Mouse (Mus musculus): ENCODE data around the gene Ift74. TPM values are rescaled to one million over a fixed set of nuclear protein-coding genes. Genes with fewer than 3 reads are reported as not detected.
"Not testable (repeated sequence)": the region's sequence is repeated elsewhere in the genome, so short reads cannot be mapped to it uniquely, and the experiment has no call there.

Ift74 gene
- polyA plus RNA-seq, 1 experiment from 2014 or later = 20.4 TPM

DNA sequence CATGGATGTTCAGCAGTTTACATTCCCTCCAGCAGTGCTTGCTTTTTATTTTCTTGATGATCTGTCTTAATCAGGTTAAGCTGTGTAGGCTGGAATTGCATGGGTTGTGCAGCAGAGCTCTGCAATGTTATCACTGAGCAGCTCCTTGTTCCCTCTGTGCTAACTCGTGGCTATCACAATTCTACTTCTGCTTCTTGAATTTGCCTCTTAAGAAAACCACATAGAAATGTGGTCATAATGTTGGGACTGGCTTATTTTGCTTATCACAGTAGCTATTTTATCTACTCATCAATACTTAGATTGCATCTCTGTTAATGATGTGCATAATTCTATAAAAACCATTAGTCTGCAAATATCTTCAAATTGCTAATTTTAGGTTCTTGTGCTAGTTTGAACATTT is 67.7 kb downstream of the Ift74 start:
- H3K4me1 ChIP-seq (ENCODE audit: control insufficient read depth, insufficient read depth, low read depth, low read length) = no peaks in the 10 kb centered on the region
- WGBS = 84% methylated on average over 1 of the region's 1 CpGs
- no peak overlapping the region for H3K4me2 ChIP-seq (ENCODE audit: low read length)
- no peak overlapping the region for H3K4me3 ChIP-seq (ENCODE audit: low read length)
- peaks cover 4% of the 10 kb centered on the region for H3K36me3 ChIP-seq (ENCODE audit: control insufficient read depth, insufficient read depth, low read length)
- no peak overlapping the region for H3K9ac ChIP-seq (ENCODE audit: low read depth, low read length)
- H3K9me3 ChIP-seq (ENCODE audit: control insufficient read depth, low read length) = no peaks in the 10 kb centered on the region
- no peak for ATAC-seq
- no peaks in the 10 kb centered on the region for H3K27me3 ChIP-seq (replicated peaks; ENCODE audit: control insufficient read depth, insufficient read depth, low read length)
- H3K27ac ChIP-seq (ENCODE audit: low read depth, low read length) = no peak overlapping the region

- no peak overlapping the region for H3K4me3 ChIP-seq (ENCODE audit: low read length)
- no peak overlapping the region for H3K4me2 ChIP-seq (ENCODE audit: low read length)
- H3K9ac ChIP-seq (ENCODE audit: low read depth, low read length) = no peak overlapping the region
- no peaks in the 10 kb centered on the region for H3K4me1 ChIP-seq (ENCODE audit: control insufficient read depth, insufficient read depth, low read depth, low read length)
- WGBS = 86% methylated on average over 5 of the region's 5 CpGs
- peaks cover 8% of the 10 kb centered on the region for H3K36me3 ChIP-seq (ENCODE audit: control insufficient read depth, insufficient read depth, low read length)
- no peak for ATAC-seq
- no peaks in the 10 kb centered on the region for H3K9me3 ChIP-seq (ENCODE audit: control insufficient read depth, low read length)
- no peaks in the 10 kb centered on the region for H3K27me3 ChIP-seq (replicated peaks; ENCODE audit: control insufficient read depth, insufficient read depth, low read length)
- no peak overlapping the region for H3K27ac ChIP-seq (ENCODE audit: low read depth, low read length)
Measured at GRCm38 (mm10) chr4:94683305-94683704, 69.0 kb downstream of the Ift74 start.

DNA sequence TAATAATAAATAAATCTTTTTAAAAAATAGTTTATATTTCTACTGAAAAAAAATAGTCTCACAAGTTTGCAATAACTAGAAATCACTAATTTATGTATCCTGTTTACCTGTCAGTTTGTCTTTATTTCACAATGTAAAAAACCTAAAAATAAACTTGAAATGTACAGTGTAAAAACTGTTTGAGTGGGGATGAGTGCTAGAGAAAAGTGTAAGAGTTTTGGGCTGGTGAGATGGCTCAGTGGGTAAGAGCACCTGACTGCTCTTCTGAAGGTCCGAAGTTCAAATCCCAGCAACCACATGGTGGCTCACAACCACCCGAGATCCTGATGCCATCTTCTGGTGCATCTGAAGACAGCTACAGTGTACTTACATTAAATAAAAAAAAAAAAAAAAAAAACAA is 75.5 kb downstream of the Ift74 start:
- H3K27ac ChIP-seq (ENCODE audit: low read depth, low read length); ATAC-seq: not testable (repeated sequence)

DNA sequence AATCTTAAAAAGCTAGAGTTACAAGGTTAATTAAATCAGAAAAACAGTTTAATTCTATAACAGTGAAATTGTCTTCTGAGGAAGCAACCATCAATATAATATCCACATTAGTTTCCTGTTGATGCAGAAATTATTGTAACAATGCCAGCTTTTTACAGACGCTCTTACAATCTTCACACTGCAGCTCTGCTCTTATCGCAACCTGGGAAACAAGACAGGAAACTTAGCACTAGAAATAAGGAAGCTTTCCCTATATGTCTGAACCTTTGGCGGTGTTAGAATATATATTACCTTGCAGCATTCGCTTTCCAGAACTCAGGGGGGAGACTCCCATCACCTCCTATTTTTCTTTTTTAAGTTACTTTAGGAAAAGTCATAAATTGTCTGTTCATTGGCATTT is 76.8 kb downstream of the Ift74 start:
- 90% methylated on average over 4 of the region's 4 CpGs for WGBS
- ATAC-seq = no peak
- H3K27ac ChIP-seq (ENCODE audit: low read depth, low read length) = no peak overlapping the region
- H3K36me3 ChIP-seq (ENCODE audit: control insufficient read depth, insufficient read depth, low read length) = peaks cover 9% of the 10 kb centered on the region
- no peak overlapping the region for H3K4me2 ChIP-seq (ENCODE audit: low read length)
- H3K4me3 ChIP-seq (ENCODE audit: low read length) = no peak overlapping the region
- no peaks in the 10 kb centered on the region for H3K9me3 ChIP-seq (ENCODE audit: control insufficient read depth, low read length)
- no peaks in the 10 kb centered on the region for H3K4me1 ChIP-seq (ENCODE audit: control insufficient read depth, insufficient read depth, low read depth, low read length)
- H3K9ac ChIP-seq (ENCODE audit: low read depth, low read length) = no peak overlapping the region
- H3K27me3 ChIP-seq (replicated peaks; ENCODE audit: control insufficient read depth, insufficient read depth, low read length) = no peaks in the 10 kb centered on the region

More for the DNA sequence above, 75.5 kb downstream of the Ift74 start:
- not testable (repeated sequence) for H3K4me3 ChIP-seq (ENCODE audit: low read length); H3K27me3 ChIP-seq (replicated peaks; ENCODE audit: control insufficient read depth, insufficient read depth, low read length); H3K9ac ChIP-seq (ENCODE audit: low read depth, low read length); H3K4me2 ChIP-seq (ENCODE audit: low read length); H3K4me1 ChIP-seq (ENCODE audit: control insufficient read depth, insufficient read depth, low read depth, low read length); H3K9me3 ChIP-seq (ENCODE audit: control insufficient read depth, low read length); H3K36me3 ChIP-seq (ENCODE audit: control insufficient read depth, insufficient read depth, low read length)
- 100% methylated on average over 2 of the region's 2 CpGs for WGBS

- no peak overlapping the region for H3K4me3 ChIP-seq (ENCODE audit: low read length)
- ATAC-seq = no peak
- H3K4me1 ChIP-seq (ENCODE audit: control insufficient read depth, insufficient read depth, low read depth, low read length) = no peaks in the 10 kb centered on the region
- H3K27ac ChIP-seq (ENCODE audit: low read depth, low read length) = no peak overlapping the region
- H3K36me3 ChIP-seq (ENCODE audit: control insufficient read depth, insufficient read depth, low read length) = peaks cover 6% of the 10 kb centered on the region
- no peaks in the 10 kb centered on the region for H3K27me3 ChIP-seq (replicated peaks; ENCODE audit: control insufficient read depth, insufficient read depth, low read length)
- H3K9ac ChIP-seq (ENCODE audit: low read depth, low read length) = no peak overlapping the region
- no peaks in the 10 kb centered on the region for H3K9me3 ChIP-seq (ENCODE audit: control insufficient read depth, low read length)
- 92% methylated on average over 2 of the region's 2 CpGs for WGBS
- H3K4me2 ChIP-seq (ENCODE audit: low read length) = no peak overlapping the region
Measured at GRCm38 (mm10) chr4:94692175-94692574, 77.9 kb downstream of the Ift74 start.

DNA sequence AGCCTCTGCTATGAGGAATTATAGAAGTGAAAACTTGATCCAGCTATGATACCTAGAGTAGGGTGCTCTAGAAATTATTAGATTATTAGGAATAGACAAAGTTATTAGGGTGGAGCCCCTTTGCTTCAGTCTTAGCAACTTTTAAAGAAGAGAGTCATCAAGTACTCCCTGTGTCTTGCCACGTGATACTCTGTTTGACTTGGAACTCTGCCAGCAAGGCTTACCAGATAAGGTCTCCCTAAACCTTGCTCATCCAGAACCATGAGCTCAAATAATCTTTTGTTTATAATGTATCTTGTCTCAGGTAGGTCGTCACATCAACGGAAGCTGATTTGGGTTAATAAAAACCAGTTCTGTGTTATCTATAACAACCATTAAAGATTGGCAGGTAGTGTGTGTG is 82.1 kb downstream of the Ift74 start:
- 80% methylated on average over 3 of the region's 3 CpGs for WGBS
- H3K36me3 ChIP-seq (ENCODE audit: control insufficient read depth, insufficient read depth, low read length) = no peaks in the 10 kb centered on the region; the same call in 1 of the 2 replicates
- no peak overlapping the region for H3K4me3 ChIP-seq (ENCODE audit: low read length)
- no peaks in the 10 kb centered on the region for H3K9me3 ChIP-seq (ENCODE audit: control insufficient read depth, low read length)
- no peak overlapping the region for H3K27ac ChIP-seq (ENCODE audit: low read depth, low read length)
- H3K9ac ChIP-seq (ENCODE audit: low read depth, low read length) = no peak overlapping the region
- no peak for ATAC-seq
- H3K27me3 ChIP-seq (replicated peaks; ENCODE audit: control insufficient read depth, insufficient read depth, low read length) = no peaks in the 10 kb centered on the region
- H3K4me1 ChIP-seq (ENCODE audit: control insufficient read depth, insufficient read depth, low read depth, low read length) = no peaks in the 10 kb centered on the region
- H3K4me2 ChIP-seq (ENCODE audit: low read length) = no peak overlapping the region

DNA sequence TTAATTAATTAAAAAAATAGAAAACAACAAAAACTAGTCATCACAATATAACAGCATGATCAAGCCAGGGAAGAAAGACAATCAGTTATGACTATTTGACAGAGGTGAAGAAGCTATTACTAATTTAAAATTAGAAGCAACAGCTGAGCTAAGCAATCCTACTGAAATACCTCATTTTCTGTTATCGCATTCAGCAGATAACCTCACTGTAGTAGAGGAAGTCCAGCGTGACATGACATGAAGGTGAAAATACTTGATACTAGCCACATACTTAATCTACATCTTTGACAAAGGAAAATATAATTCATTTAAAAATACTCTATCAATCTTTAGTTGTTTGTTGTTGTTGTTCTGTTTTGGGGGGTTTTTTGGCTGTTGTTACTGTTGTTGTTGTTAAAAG is 96.7 kb downstream of the Ift74 start:
- Histone ChIP-seq H3K9ac (ENCODE audit: low read depth, low read length) (no peak overlapping the region), H3K27ac (ENCODE audit: low read depth, low read length) (no peak overlapping the region), H3K4me1 (ENCODE audit: control insufficient read depth, insufficient read depth, low read depth, low read length) (no peaks in the 10 kb centered on the region), H3K27me3 (replicated peaks; ENCODE audit: control insufficient read depth, insufficient read depth, low read length) (no peaks in the 10 kb centered on the region), H3K4me2 (ENCODE audit: low read length) (no peak overlapping the region), H3K36me3 (ENCODE audit: control insufficient read depth, insufficient read depth, low read length) (no peaks in the 10 kb centered on the region), H3K9me3 (ENCODE audit: control insufficient read depth, low read length) (no peaks in the 10 kb centered on the region), H3K4me3 (ENCODE audit: low read length) (no peak overlapping the region)
- no peak for ATAC-seq
- WGBS = 95% methylated on average over 2 of the region's 2 CpGs

DNA sequence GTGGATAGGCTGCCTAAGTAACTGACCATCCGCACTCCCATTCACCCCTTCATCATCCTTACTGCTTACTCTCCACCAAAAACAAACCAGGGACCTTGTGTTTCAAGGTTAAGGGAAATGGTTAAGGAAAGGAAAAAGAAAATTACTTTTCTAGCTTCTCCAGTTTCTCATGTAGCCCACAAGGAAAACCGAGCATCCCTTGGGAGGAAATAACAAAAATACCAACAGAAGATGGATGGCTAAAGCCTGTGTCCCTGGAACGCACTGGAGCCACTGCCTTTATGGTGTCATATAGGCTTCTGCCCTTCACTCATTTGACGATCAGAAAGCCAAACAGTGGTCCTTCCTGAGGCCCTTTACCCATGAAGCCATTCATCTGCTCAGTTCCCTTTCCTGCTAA is 97.1 kb downstream of the Ift74 start:
- Histone ChIP-seq H3K9ac (ENCODE audit: low read depth, low read length) (no peak overlapping the region), H3K9me3 (ENCODE audit: control insufficient read depth, low read length) (no peaks in the 10 kb centered on the region), H3K4me1 (ENCODE audit: control insufficient read depth, insufficient read depth, low read depth, low read length) (no peaks in the 10 kb centered on the region), H3K4me2 (ENCODE audit: low read length) (no peak overlapping the region), H3K4me3 (ENCODE audit: low read length) (no peak overlapping the region), H3K27ac (ENCODE audit: low read depth, low read length) (no peak overlapping the region), H3K36me3 (ENCODE audit: control insufficient read depth, insufficient read depth, low read length) (no peaks in the 10 kb centered on the region), H3K27me3 (replicated peaks; ENCODE audit: control insufficient read depth, insufficient read depth, low read length) (no peaks in the 10 kb centered on the region)
- no peak for ATAC-seq
- 84% methylated on average over 4 of the region's 4 CpGs for WGBS

DNA sequence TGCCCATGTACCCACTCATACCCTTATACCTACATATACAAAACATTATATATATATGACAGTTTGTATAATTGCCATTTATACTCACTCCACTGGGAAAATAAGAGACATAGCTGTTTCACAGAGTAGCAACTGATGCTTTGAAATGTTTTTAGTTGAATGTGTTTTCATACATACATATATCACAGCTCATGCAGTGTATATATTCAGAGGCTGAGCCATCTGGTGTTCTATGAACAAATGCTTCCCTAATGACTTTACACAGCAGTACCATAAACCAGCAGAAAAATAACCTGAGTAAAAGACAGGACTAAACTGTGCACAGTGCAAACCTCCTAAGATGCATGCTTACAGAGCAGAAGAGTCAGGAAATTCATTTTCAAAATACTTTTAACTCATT is 99.5 kb downstream of the Ift74 start:
- ATAC-seq = no peak; the same call in 1 of the 2 replicates

DNA sequence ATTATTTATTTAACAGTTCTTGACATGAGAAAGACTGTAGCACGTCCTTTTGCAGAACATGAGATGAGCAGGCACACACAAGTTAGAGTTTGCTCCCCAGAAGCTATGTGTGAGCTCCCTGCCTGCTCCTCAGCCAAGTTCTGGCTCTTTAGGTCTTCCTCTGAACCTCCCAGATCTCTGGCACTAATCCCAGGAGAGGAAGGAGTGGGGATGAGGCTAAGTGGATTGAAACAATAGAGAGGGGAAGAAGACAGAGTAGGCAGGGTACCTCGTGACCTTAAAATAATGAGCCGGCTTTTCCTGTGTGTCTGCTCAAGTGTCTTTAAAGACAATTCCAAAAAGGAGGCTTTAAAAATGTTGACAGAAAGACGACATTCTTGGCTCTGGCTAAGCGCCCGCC is 100.9 kb downstream of the Ift74 start:
- Histone ChIP-seq H3K4me1 (ENCODE audit: control insufficient read depth, insufficient read depth, low read depth, low read length) (no peaks in the 10 kb centered on the region), H3K36me3 (ENCODE audit: control insufficient read depth, insufficient read depth, low read length) (no peaks in the 10 kb centered on the region), H3K4me3 (ENCODE audit: low read length) (no peak overlapping the region), H3K4me2 (ENCODE audit: low read length) (no peak overlapping the region), H3K9me3 (ENCODE audit: control insufficient read depth, low read length) (no peaks in the 10 kb centered on the region), H3K27ac (ENCODE audit: low read depth, low read length) (no peak overlapping the region), H3K27me3 (replicated peaks; ENCODE audit: control insufficient read depth, insufficient read depth, low read length) (no peaks in the 10 kb centered on the region), H3K9ac (ENCODE audit: low read depth, low read length) (no peak overlapping the region)
- 60% methylated on average over 6 of the region's 6 CpGs for WGBS
- ATAC-seq = no peak

More for the DNA sequence above, 99.5 kb downstream of the Ift74 start:
- H3K4me2 ChIP-seq (ENCODE audit: low read length) = no peak overlapping the region
- H3K9me3 ChIP-seq (ENCODE audit: control insufficient read depth, low read length) = no peaks in the 10 kb centered on the region
- H3K4me1 ChIP-seq (ENCODE audit: control insufficient read depth, insufficient read depth, low read depth, low read length) = no peaks in the 10 kb centered on the region
- H3K36me3 ChIP-seq (ENCODE audit: control insufficient read depth, insufficient read depth, low read length) = no peaks in the 10 kb centered on the region
- H3K27ac ChIP-seq (ENCODE audit: low read depth, low read length) = no peak overlapping the region
- H3K9ac ChIP-seq (ENCODE audit: low read depth, low read length) = no peak overlapping the region
- H3K27me3 ChIP-seq (replicated peaks; ENCODE audit: control insufficient read depth, insufficient read depth, low read length) = no peaks in the 10 kb centered on the region
- H3K4me3 ChIP-seq (ENCODE audit: low read length) = no peak overlapping the region

Measured in hindbrain, embryonic 16.5 days (tissue).